Mouse (Mus musculus) kidney, adult 18-20 months (tissue): ENCODE measurements around the gene Sspn.

Experiments used
- DNase-seq: peaks from one replicate; pipeline ENCODE4 v3.0.0; 2021

Gene Sspn

DNA sequence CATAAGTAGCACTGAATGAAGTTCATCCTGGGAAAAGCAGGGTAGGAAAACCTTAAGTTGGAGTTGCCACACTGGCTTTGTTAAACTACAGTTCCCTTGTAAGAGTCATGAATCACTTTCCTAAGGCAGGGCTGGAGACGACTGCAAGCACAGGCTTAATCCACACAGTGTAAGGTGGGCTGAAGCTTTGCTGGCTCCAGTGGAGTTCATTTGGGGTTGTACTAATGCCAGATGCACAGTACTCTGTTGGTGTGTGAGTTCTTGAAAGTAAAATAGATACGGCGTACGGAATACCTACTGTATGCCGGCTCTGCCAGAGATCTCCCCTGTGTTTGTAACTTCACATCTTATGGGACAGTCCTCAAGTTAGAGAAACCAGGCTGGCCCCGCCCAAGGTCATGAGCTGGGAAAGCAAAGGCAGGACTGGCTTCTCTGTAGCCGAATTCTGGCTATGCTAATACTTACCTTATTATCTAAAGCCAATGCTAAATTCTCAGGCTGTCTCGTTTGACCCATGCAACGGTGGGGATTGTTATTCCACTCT is 3.3 kb downstream of the Sspn start:
- peak; percentile 3 for DNase-seq

DNA sequence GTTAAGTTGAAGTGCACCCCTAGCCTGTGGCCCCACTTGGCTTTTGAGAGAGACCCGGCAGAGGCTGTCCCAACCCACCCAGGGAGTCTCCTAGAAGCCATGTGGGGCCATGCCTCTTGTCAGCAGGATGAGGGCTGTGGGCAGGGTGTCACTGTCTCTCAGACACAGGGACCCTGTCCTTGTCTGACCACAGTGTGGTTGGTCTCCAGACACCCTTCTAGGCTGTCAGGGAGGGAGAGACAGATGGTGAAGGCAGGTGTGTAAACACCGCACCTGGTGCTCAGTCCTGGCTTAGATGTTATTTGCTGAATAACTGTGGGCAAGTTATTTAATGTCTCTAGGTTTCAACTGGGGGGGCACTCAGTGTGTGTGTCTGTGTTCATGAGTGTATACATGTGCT is 4.5 kb downstream of the Sspn start:
- DNase-seq: no peak

DNA sequence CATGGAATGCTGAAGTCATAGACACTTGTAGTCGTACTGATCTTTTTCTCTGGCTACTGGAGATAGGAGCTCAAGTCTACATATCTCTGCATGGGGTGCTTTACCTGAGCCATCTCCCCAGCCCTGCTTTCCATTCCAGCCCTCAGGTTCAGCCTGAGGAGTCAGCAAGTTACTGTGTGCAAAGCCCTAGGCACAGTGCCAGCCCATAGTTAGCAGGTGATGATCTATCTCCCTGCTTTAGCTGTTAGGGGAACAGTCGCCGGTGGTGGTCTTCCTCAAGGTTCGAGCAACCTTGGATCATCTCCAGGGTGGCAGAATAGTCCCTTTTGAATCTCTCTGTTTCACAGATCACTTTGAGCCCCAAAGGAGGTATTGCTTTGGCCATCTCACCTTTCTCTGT is 5.1 kb downstream of the Sspn start:
- peak; percentile 18 for DNase-seq

DNA sequence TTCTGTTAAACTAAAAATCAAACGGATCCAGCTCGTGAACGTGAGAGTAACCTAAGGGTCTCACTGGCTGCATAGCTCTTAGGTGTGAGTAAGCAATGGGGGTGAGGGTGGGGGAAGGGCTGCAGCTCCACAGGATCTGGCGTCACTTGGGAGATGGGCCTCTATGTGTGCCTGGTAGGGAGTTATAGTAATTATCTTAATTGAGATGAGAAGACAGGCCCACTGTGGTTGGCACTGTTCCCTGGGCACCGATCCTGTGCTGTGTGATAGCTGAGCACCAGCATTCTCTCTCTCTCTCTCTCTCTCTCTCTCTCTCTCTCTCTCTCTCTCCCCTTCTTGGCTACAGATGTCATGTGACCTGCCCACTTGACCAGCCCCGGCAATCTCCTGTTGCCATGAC is 9.4 kb downstream of the Sspn start:
- no peak for DNase-seq

DNA sequence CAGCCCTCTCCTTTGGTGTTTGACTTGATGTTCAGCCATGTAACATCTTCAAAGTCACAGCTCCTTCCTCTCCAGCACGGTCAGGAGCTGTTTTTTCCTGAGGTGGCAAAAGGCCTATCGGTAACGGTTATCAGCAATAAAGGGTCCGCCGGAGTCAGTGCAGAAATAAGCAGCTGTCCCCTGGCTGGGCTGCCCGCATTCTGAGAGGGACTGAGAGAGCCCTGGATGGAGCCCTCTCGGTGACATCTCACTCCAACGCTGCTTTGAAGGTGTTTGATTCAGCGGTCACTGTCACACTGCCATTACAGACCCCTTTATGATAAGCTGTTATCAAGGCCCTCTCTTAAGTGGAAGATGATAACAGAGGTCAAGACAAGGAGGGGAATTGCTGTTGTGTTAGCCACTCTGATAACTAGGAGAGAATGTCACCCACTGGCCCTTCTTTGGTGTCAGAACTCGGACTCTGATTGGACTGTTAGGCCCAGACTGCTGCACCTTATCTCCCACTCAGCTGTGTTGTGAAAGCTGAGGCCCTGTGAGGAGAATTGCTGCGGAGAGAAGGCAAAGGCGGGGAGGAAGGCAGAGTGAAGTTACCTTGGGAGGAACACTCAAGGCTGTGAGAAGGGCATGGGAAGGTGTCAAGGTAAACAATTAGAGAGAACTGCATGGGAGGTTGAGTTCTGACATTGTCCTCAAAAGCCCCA is 11.0 kb downstream of the Sspn start:
- DNase-seq: no peak

DNA sequence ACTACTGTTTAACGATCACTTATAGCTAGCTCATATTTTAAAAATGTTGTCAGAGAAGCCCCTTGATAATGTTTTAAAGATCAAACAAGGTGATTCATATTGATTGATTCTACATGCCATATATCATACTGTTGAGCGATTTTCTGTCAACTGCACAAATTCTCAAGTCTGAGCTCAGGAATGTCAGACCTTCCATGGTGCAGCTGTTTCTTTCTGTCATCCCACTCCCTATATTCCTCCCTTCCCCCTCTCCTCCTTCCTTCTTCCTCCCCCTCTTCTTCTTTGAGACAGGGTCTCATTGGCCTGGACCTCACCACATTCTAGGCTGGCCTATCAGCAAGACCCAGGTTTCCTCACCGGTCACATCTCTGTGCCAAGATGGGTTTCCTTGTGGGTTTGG is 12.0 kb downstream of the Sspn start:
- DNase-seq: no peak

DNA sequence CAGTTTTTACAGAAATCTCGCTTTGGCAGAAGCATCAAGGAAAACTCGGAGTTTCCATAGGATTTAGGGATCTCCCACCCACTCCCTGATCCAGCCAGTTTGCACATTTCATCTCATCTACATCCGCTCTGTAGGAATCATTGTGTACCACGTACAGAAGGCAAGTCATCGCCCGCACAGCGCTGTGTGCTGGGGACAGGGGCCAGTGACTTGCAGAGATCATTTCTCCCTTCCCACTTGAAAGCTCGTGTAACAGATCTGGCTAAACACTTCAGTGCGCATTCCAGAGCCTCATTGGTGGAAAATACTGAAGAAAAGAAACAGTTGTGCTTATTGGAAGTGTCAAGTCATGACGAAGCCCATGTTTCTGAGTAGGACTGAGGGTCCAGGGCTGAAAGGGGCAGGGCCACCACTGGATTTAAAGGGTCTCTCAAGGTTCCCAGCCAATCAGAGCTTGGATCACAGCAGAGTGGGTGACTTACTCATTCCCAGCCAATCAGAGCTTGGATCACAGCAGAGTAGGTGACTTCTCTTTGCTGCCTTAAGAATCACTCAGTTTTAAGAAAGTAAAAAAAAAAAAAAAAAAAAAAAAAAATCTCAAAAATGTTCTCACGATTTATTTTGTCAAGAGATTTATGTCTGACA is 14.4 kb downstream of the Sspn start:
- DNase-seq: no peak

DNA sequence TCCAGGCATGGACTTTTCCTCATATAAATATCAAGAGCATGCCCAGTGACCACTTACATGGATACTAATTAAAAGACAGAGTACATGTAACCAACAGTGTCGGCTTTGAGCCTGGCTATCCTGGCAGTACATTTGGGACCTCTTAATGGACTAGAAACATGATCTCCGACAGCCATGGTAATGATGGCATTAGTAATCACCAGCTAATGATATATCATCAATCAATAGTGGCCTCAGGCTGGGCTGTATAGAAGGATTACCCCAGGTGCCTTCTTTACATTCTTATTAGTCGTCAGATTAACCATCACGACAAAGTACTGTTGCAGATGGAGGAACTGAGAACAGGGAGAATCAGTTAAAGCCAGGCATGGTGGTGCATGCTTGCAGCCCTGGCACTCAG is 17.6 kb downstream of the Sspn start:
- DNase-seq: no peak

DNA sequence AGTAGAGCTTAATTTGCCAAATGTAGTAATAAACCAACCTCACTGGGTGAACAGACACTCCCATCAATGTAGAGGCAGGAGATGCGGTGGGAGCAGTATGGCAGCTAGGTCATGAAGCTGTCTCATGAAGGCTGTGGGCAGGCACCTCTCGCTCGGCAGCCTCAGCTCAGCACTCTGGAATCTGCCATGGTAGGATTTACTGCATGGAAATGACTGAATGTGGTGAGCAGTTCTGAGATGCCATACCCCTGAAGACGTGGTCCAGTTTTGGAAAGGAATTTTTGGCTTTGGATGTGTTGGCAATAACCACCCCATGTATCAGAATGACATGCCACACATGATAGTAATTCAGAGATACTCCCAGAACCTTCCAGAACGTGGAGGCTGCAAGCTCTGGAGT is 19.2 kb downstream of the Sspn start:
- no peak for DNase-seq

DNA sequence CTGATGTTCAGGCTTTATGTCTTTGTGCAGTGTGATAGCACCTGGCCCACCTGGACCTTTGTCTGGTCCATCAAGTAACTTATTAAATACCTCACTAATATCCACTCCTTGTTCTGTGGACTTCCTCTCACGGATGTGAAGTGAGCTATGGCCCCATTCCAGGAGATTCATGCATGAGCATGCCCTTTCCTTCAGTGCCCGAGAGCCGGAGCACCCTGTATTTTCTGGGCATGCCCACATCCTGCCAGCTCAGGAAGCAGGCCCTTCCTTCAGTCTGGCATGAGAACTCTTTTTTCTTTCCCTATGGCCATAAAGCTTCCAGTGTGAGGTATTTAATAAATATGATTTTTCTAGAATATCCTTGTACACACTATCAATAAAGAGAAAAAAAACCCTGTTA is 21.2 kb downstream of the Sspn start:
- DNase-seq: no peak

DNA sequence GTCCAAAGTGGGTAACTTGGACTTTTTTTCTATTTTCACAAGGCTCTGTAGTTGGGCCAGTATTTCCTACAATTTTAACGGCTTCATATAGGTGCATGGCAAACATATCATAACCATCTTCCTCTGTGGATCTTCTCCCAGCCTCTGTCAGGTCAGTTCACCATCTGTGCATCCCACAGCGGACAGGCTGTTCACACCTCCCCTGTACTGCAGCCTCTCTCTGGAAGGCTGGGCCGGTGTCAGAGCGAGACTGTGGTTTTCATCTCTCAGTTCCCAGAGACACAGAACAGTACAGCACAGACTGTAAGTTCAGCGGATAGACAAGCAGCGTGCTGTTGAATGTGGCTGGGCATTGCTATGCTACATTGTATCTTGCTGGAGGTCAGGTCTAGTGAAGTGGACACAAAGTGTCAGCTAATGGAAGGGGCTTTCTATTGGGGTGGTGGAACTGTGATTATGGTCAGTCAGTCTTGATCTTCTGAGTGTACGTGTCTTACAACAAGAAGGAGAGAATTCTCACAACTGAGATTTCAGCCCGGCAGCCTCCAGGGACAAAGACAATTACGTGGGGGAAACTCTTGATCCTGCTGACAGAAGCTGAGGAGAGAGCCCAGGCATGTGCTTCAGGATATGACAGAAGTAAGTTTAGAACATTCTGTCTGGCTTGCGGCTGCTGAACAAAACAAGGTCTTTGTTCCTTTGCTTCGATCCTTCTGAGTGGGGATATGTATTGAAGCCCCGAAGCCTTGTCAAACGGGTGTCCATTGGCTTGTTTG is 21.9 kb downstream of the Sspn start:
- DNase-seq: no peak

DNA sequence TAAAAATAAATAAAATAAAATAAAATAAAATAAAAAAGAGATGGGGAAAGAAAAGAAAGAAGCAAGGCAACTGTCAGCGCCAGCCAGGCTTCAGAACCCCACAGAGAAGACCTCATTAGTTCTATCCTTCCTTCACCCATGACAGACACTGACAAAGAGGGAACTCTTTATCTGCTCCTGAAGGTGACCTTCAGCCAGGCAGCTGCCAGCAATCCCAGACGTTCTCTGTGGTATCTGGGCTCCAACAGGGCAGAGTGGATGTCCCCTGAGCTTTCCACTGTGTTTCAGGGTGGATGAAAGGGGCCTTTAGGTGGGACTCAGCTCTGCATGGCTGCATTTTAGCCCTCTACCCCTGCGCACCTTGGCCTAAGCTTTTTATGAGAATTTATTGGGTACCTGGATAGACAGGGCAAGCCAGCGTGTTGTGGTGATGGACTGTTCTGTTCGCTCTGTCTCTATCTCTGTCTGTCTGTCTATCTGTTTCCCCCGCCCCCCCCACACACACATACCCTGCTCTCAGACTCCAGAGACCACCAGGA is 26.1 kb downstream of the Sspn start:
- no peak for DNase-seq

DNA sequence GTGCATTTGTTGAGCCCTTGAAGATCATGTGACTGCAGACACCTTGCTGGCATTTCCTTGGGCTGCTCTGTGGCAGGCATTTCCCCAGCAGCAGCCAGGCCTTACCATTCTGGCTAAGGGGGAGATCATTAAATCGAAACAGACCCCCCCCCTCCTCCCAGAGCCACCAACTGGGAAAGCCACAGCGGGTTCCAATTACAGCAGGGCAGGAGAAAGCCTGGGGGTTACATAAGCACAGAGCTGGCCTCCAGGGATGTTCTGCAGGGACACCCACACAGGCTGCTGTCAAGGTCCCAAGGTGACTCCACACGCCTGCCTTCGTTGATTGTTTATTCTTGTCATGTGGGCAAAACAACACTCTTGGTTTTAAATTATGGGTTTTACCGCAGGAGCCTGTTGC is 26.6 kb downstream of the Sspn start:
- no peak for DNase-seq

DNA sequence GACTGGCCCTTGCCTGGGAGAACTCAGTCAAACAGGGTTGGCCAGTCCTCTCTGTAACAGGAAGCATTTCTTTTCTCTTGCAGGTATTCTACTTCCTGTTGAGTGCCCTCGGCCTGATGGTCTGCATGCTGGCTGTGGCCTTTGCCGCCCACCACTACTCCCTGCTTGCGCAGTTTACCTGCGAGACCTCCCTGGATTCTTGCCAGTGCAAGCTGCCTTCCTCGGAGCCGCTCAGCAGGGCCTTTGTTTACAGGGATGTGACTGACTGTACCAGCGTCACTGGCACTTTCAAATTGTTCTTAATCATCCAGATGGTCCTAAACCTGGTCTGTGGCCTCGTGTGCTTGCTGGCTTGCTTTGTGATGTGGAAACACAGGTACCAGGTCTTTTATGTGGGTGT is 29.6 kb downstream of the Sspn start:
- no peak for DNase-seq

DNA sequence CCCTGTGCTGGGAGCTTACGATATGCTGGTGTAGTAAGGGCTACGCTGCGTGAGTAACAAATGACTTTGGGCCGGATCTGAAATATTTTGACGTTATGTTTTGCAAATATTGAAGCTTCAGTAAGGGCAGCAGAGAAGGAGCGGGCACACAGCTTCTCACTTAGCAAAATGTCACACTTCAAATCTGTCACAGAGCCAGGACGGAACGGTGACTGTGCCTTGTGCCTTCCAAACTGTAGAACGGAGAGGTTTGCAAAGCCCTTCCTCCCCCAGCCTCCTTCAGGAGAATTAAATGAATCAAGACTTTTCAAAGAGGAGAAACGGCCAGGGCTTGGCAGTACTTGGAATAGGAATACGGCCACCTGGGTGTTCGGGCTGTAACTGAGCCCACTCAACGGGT is 32.5 kb downstream of the Sspn start:
- no peak for DNase-seq

DNA sequence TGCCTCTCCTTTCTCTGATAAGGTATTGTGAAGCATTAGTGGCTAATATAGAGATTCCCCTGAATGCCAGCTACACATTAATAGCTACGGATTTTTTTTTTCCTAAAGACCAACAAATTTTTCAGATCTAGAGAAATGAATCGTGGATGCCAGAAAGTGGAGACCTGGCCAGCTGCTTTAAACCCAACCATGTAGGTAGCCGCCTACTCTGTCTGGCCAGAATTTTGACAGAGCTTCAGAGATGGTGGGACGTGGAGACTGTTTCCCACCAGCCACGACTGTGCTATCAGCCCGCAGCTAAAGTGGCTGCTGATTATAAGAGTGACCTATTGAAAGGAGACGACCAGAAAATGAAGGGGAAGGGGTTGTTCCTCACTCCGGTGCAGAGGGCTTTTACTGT is 36.3 kb downstream of the Sspn start:
- no peak for DNase-seq

DNA sequence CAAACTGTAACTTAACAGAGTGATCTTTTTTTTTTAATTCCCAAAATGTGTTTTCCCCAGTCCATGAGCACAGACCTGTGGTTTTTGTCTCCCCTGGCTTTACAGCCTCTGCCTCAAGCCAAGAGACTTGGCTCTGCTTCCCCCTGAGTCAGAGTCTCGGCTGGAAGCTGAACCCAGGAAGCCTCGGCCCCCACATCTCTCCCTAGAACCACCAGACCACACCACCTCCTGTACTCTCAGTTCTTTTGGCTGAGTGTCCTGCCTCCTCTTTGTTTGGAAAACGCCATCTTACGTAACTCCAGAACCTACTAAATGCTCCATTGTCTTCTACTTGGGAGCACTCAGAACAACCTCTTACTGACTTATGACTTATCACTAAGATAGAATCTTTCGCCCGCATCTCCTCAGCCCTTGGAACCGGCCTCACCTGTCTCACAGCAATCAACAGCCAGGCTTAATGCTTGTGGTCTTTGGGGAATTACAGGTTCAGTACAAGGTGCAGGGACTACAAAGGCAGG is 36.9 kb downstream of the Sspn start:
- DNase-seq: no peak

DNA sequence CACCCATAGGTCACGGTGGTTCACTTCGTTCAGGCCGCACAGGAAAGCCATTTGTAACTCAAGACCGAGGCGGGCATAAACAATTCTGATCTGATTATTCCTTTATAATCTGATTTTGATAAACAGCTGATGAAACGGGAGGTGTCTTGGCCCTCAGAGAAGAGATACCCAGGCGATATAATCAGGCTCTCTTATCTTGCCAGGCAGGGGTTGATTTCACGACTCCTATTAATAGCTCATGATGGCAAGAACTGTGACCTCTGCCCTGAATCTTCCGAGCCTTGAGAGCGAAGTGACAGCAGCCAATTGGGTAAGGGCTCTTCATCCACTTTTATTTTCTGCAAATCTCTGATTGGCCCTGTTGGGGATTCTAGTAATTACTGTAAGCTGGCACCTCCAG is 37.4 kb downstream of the Sspn start:
- no peak for DNase-seq

DNA sequence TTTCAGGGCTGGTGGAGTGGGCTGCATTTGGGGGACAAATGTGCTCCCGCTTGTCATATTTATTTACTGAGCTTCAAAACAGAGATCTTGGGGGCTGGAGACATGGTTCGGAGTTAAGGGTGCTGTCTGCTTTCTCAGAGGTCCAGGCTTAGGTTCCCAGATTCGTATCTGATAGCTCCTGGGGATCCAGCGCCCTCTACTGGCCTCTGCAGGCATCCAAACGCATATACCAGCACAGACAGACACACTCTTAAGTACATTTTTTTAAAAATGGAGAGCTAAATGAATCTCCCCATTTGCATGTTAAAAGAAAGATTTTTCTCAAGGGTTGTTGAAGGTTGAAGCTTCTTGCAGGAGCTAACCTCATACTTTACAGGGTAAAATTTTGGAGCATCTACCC is 38.1 kb downstream of the Sspn start:
- no peak for DNase-seq

DNA sequence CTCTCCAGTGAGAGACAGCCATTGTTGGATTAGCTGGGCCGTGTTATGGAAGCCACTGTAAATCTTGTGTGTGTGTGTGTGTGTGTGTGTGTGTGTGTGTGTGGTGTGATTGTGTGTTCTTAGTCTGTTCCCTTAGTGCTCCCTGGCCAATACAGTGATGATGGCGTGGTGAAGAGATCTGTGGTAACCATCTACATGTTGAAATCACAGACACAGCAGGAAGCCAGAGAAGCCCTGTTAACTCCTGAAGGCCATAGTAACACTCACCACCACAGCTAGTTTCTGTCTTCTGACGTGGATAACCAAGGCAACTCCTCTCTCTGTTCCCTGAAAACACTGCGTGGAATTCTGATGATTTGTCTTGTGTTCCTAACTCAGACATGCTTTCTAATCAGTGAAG is 40.7 kb downstream of the Sspn start:
- no peak for DNase-seq

DNA sequence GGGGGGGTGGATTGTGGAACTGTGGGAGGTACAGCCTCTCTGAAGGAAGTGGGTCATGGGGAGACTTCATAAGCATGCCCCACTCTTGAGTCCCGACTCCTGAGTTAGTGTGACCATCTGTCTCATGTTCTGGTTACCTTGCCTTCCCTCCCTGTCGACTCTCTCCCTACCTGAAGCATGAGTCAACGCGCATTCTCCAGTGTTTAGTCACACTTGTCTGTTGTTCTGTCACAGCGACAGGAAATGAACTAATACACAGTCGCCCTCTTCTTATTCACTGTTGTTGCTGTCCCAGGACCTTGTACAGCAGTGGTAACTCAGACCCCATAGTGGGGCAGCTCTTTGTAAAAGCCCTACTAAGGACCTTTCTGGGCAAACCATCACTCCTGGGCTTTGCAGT is 41.4 kb downstream of the Sspn start:
- DNase-seq: no peak

DNA sequence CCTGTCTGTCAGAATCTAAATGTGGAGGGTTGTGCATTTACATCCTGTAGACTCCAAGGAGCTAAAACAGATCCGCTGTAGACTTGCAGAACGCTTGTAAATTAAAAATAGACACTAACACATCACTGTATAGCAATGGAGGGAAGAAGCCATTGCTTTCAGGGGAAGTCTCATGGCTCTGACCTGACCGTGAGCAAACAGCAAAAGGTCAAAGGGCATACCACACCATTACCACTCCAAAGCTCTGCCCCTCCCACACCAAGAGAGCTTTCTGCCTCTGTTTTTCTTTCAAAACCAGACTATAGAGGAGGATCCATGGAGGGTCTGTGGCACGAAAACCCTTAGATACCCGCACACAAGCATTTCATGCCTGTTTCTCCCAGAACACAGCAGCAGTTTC is 41.9 kb downstream of the Sspn start:
- no peak for DNase-seq

DNA sequence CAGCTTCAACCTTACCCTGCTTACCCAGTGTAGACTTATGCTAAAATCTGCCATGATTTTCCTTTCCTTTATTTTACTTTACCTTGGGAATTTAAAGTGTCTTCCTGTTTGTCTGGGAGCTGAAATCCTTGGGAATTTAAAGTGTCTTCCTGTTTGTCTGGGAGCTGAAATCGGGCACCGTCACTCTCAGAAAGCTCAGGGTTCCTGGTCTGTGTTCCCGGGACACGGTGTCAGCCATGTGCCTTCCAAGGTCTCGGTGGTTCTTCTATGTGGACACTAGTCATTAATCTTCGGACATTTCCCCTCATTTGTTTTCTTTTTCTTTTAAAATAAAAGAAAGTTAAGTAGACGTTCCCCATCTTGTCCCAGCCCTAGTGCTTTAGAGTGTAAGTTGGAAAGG is 43.3 kb downstream of the Sspn start:
- DNase-seq: no peak

DNA sequence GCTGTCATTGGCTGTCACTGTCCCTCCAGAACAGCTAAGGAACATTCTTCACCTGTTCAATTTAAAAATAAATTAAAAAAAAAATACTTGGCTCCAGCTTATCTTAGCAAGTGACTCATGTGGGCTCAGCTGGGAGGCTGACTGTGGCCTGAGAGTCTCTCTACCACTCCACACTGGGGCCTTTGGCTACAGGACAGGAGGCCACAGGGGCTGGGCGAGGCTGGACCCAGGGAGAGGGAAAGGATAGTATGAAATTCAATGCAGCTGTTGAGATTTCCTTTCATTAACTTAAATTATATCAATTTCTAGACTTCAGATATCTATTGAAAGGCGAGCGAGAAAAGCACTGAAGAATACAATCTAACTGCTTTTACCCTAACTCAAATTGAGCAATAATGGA is 45.9 kb downstream of the Sspn start:
- no peak for DNase-seq
